Mouse (Mus musculus): ENCODE results near the gene Exph5.

- TF ChIP-seq EP300 (IDR thresholded peaks at IDR 0.05): no peak
- TF ChIP-seq CTCF (IDR thresholded peaks at IDR 0.05): no peak
These were observed 11.5 kb upstream of the Exph5 start for GRCm38 (mm10) chr9:53290006-53290405.
